Mouse (Mus musculus) hindbrain, embryonic 15.5 days (tissue): ENCODE measurements at regions not wholly inside any gene's neighbourhood (a gene's known extent, or its start where the extent isn't known, plus 50 kb on each side); places are given as distances from the start of the nearest gene placed in this dataset.

ENCODE experiments used
- ATAC-seq: fragments of 200-750 bp; cut with Nextera tagmentation; 2 replicates; pipeline ENCODE4 v1.8.0; 2017; ENCODE audit warnings: low read depth, moderate number of reproducible peaks, moderate TSS enrichment; ENCODE audit not compliant: low FRiP score
- H3K27ac ChIP-seq: fragments of 300-500 bp; sonication (generic); replicated peaks from 2 replicates; pipeline ENCODE4 v1.5.1; 2015; ENCODE audit warnings: mild to moderate bottlenecking, inconsistent platforms
- H3K27me3 ChIP-seq: fragments of 300-500 bp; sonication (generic); 2 replicates; pipeline ENCODE4 v1.6.1; 2015; ENCODE audit warnings: control low read depth, inconsistent platforms
- H3K36me3 ChIP-seq: fragments of 300-500 bp; sonication (generic); 2 replicates; pipeline ENCODE4 v1.6.1; 2015; ENCODE audit warnings: control low read depth, inconsistent platforms
- H3K4me1 ChIP-seq: fragments of 300-500 bp; sonication (generic); replicated peaks from 2 replicates; pipeline ENCODE4 v1.6.1; 2015; ENCODE audit warnings: control low read depth, inconsistent platforms
- H3K4me2 ChIP-seq: fragments of 300-500 bp; sonication (generic); 2 replicates; pipeline ENCODE4 v1.6.1; 2015; ENCODE audit warnings: moderate library complexity, mild to moderate bottlenecking, inconsistent platforms
- H3K4me3 ChIP-seq: fragments of 300-500 bp; sonication (generic); 2 replicates; pipeline ENCODE4 v1.5.1; 2015; ENCODE audit warnings: mild to moderate bottlenecking, inconsistent platforms
- H3K9ac ChIP-seq: fragments of 300-500 bp; sonication (generic); 2 replicates; pipeline ENCODE4 v1.6.1; 2015; ENCODE audit warnings: inconsistent platforms
- H3K9me3 ChIP-seq: fragments of 300-500 bp; sonication (generic); 2 replicates; pipeline ENCODE4 v1.6.1; 2016; ENCODE audit warnings: control low read depth, inconsistent platforms
- WGBS: fragments of 180-500 bp; shearing (Covaris S2); methylation state at CpG from one replicate; pipeline ENCODE4 v1.1.7; 2015; 5-methylcytosine and 5-hydroxymethylcytosine counted together

DNA sequence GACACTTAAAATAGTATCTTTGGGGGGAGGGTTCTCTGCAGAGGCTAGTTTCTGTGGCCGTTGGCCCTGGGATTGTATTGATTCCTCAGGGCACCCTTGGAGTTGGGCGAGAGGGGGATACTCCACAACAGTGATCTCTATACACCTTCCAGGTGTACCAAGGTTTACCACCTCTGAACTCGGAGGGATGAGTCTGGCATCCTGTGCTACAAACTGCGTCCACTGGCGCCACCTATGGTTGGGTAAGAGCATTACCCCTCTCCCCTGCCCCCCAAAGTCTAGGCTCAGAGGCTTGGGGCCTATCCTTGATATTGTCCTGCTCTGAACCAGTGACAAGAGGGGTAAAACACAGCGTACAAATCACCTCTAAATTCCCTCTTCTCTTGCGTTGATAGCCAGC is 62.2 kb downstream of the Gm17728 start:
- no peaks in the 10 kb centered on the region for H3K27me3 ChIP-seq
- H3K4me2 ChIP-seq: no peak overlapping the region
- ATAC-seq: no peak
- H3K4me3 ChIP-seq: no peak overlapping the region
- H3K4me1 ChIP-seq: no peaks in the 10 kb centered on the region
- H3K27ac ChIP-seq: no peak overlapping the region
- 64% methylated on average over 7 of the region's 7 CpGs for WGBS
- H3K9ac ChIP-seq: no peak overlapping the region
- H3K9me3 ChIP-seq: no peaks in the 10 kb centered on the region
- no peaks in the 10 kb centered on the region for H3K36me3 ChIP-seq

DNA sequence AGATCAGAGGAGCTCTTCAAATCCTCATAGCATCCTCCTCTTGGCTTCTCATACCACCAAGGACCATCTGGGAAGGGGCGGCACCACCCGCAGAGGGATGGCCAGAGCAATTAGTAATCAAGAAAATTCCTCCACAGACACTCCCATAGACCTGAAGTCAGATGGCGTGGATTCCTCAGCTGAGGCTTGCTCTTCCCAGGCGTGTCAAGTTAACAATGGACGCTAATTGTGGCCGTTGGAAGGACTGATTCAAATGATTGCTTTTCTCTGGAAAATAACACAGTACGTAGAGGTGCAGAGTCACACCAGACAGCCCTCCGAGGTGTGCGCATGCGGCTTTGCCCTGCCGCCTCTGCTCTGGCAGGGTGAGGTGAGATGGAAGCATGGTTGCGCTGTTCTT is 62.7 kb downstream of the Gm17728 start:
- H3K36me3 ChIP-seq: no peaks in the 10 kb centered on the region
- no peak overlapping the region for H3K27ac ChIP-seq
- no peaks in the 10 kb centered on the region for H3K27me3 ChIP-seq
- H3K9me3 ChIP-seq: no peaks in the 10 kb centered on the region
- ATAC-seq: no peak
- H3K4me2 ChIP-seq: no peak overlapping the region
- H3K4me3 ChIP-seq: no peak overlapping the region
- H3K4me1 ChIP-seq: no peaks in the 10 kb centered on the region
- WGBS: 71% methylated on average over 12 of the region's 12 CpGs
- H3K9ac ChIP-seq: no peak overlapping the region

DNA sequence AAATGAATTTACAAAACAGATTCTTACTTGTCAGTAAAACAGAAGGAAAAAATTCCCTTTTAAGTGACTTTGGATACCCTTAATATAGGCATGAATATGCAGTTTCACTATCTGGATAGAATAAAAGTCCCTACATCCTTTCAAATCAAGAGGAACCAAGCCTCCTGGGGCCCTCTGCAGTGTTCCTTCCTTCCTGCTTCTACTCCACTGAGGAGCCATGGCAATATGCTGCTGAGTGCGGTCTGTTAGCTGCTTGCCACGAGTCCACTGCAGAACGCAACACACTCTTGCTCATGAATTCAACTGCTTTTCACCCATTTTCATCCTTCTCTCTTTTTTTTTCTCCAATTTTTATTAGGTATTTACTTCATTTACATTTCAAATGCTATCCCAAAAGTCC is 107.5 kb downstream of the Gm17728 start:
- no peaks in the 10 kb centered on the region for H3K9me3 ChIP-seq
- H3K36me3 ChIP-seq: no peaks in the 10 kb centered on the region
- H3K4me1 ChIP-seq: no peaks in the 10 kb centered on the region
- 69% methylated on average over 3 of the region's 3 CpGs for WGBS
- H3K27me3 ChIP-seq: no peaks in the 10 kb centered on the region
- H3K27ac ChIP-seq: no peak overlapping the region
- H3K9ac ChIP-seq: no peak overlapping the region
- H3K4me3 ChIP-seq: no peak overlapping the region
- ATAC-seq: no peak
- no peak overlapping the region for H3K4me2 ChIP-seq

DNA sequence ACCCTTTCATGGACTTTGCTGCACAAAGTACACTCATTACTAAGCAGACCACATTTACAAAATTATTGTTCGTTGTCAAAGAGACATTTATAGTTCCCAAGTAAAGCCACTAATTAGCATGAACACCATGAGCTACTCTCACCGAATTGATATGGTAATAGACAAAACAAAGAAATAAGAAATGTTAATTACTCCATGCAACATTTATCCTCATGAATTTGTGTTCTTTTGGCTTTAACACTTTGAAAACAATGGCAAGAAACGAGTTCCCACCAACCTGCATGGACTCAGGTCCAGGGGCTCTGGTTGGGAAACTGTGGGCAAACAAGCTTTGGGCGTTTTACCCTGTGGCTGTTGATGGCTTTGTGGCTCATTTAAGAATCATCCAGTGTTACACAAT is 114.2 kb downstream of the Gm17728 start:
- 23% methylated on average over 4 of the region's 4 CpGs for WGBS
- Histone ChIP-seq H3K27me3 (no peaks in the 10 kb centered on the region), H3K4me2 (no peak overlapping the region), H3K9ac (no peak overlapping the region), H3K4me3 (no peak overlapping the region), H3K36me3 (no peaks in the 10 kb centered on the region), H3K4me1 (peaks cover 5% of the 10 kb centered on the region; the same call in 1 of the 2 replicates), H3K27ac (0 out of 2 replicates have a peak overlapping the region, but pooled peaks have one; percentile 17), H3K9me3 (no peaks in the 10 kb centered on the region)
- no peak for ATAC-seq

DNA sequence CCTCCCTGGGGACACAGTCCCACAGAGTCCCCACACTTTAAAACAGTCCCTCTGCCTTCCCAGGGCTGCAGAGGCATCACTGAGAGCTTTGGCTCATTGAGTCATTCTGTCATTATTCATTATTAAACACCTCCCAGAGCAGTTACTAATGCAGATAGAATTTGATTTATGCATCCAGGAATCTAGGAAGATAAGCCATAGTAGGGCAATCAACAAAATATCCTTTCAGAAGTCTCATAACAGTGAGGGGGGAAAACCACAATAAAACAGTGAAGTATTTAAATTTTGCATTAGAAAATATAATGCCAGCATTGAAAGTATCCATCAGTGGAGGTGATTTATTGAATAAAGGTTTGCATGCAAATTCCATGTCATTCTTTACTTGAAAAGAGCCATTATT is 116.5 kb downstream of the Gm17728 start:
- H3K9me3 ChIP-seq: no peaks in the 10 kb centered on the region
- no peaks in the 10 kb centered on the region for H3K36me3 ChIP-seq
- no peaks in the 10 kb centered on the region for H3K27me3 ChIP-seq
- peaks cover 10% of the 10 kb centered on the region; the same call in 1 of the 2 replicates for H3K4me1 ChIP-seq
- ATAC-seq: no peak
- no peak overlapping the region for H3K4me2 ChIP-seq
- H3K9ac ChIP-seq: no peak overlapping the region
- H3K4me3 ChIP-seq: no peak overlapping the region
- no peak overlapping the region for H3K27ac ChIP-seq

DNA sequence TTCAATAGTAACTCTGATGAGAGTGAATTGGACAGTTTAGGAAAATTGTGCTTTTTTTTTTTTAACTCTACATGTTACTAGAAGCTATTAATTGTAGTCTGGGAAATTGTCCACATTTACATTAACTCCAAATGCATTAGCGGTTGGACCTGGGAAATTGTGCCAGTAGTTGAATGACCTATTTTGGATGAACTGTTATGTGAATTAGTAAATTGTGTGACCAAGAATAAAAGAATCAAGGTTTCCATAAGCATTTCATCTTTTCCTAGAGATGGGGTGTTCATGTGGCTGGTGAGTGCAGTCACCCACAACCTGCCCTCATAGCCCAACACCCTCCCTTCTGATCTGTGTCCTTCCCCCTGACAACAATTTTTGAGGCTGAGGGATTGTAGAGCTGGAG is 118.3 kb downstream of the Gm17728 start:
- no peak overlapping the region for H3K9ac ChIP-seq
- no peak for ATAC-seq
- no peaks in the 10 kb centered on the region for H3K9me3 ChIP-seq
- H3K36me3 ChIP-seq: no peaks in the 10 kb centered on the region
- peaks cover 12% of the 10 kb centered on the region; the same call in 1 of the 2 replicates for H3K4me1 ChIP-seq
- H3K4me3 ChIP-seq: no peak overlapping the region
- H3K4me2 ChIP-seq: no peak overlapping the region
- 100% methylated on average over 1 of the region's 1 CpGs for WGBS
- H3K27me3 ChIP-seq: 0 out of 2 replicates have a peak, but pooled peaks cover under 1% of the 10 kb centered on the region
- no peak overlapping the region for H3K27ac ChIP-seq

DNA sequence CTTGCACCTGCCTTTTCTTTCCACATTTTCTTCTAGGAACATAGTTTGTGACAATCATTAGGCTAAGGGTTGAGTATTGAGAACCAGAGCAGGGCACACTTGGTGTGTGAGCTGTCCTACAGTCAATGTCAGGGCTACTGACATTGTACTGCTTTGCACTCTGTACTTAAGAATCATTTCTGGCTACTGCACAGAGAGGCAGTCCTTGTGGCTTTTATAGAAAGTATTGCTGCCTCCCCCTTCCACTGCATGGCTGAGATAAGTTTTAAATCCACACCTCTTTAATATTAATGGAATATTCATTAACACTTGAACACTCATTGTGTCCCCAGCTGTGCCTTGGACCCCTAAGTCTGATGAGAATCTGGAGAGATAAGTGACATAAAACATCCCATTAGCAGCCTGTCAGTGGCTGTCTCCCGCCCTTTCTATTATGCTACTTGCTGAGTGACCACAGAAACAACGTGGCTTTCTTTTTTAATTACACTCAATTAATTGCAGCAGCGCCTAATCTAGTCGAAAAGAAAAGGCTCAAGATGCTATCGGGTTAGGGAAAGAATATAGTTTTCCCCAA is 121.5 kb downstream of the Gm17728 start:
- no peaks in the 10 kb centered on the region for H3K36me3 ChIP-seq
- no peak for ATAC-seq
- H3K9ac ChIP-seq: no peak overlapping the region
- 25% methylated on average over 5 of the region's 5 CpGs for WGBS
- H3K9me3 ChIP-seq: no peaks in the 10 kb centered on the region
- 0 out of 2 replicates have a peak, but pooled peaks cover 2% of the 10 kb centered on the region for H3K27me3 ChIP-seq
- H3K4me1 ChIP-seq: peaks cover 8% of the 10 kb centered on the region; the same call in 1 of the 2 replicates
- no peak overlapping the region for H3K4me2 ChIP-seq
- no peak overlapping the region; the same call in 1 of the 2 replicates for H3K27ac ChIP-seq
- H3K4me3 ChIP-seq: no peak overlapping the region

DNA sequence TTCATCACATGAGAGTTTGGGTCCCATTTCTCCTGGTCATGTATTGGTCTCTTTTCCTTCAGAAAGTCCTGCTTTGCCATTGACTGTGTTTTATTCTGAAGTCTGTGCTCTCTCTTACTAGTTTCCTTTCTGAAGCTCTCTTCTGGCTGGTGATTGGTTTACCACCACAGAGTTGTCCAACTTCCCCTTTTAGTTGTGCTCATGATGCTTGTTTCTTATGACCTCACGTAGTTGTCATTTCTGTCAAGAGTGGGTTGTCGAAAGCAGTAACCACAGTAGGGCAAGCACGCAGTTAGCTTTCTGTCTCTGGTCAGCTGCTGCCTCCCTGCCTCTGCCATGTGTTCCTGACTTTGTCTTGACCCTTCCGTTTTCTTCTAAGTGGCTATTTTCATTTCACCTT is 112.0 kb downstream of the Pabpc6 start:
- no peak for ATAC-seq
- Histone ChIP-seq H3K4me3 (no peak overlapping the region), H3K9ac (no peak overlapping the region), H3K9me3 (no peaks in the 10 kb centered on the region), H3K4me2 (no peak overlapping the region), H3K4me1 (no peaks in the 10 kb centered on the region), H3K36me3 (no peaks in the 10 kb centered on the region), H3K27me3 (no peaks in the 10 kb centered on the region), H3K27ac (no peak overlapping the region)
- whole genome bisulfite sequencing: 87% methylated on average over 4 of the region's 4 CpGs

DNA sequence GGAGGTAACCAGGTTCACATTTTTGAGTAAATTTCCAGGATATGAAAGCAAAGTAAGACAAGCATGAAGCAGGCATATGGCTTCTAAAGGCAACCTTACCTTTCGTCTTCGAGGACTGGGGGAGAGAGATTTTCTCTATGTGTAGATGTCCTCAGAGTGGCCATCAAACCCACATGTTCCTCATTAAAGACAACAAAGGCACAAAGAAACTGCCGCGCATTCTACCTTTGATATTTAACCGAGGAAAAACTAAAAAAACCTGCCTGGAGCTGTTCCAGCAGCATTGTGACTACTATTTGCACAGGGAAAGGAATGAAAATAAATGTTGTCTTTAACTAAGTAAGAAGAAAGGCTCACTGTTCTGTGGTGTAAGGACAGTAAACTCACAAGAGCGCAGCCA is 102.7 kb downstream of the Pabpc6 start:
- no peak for ATAC-seq

DNA sequence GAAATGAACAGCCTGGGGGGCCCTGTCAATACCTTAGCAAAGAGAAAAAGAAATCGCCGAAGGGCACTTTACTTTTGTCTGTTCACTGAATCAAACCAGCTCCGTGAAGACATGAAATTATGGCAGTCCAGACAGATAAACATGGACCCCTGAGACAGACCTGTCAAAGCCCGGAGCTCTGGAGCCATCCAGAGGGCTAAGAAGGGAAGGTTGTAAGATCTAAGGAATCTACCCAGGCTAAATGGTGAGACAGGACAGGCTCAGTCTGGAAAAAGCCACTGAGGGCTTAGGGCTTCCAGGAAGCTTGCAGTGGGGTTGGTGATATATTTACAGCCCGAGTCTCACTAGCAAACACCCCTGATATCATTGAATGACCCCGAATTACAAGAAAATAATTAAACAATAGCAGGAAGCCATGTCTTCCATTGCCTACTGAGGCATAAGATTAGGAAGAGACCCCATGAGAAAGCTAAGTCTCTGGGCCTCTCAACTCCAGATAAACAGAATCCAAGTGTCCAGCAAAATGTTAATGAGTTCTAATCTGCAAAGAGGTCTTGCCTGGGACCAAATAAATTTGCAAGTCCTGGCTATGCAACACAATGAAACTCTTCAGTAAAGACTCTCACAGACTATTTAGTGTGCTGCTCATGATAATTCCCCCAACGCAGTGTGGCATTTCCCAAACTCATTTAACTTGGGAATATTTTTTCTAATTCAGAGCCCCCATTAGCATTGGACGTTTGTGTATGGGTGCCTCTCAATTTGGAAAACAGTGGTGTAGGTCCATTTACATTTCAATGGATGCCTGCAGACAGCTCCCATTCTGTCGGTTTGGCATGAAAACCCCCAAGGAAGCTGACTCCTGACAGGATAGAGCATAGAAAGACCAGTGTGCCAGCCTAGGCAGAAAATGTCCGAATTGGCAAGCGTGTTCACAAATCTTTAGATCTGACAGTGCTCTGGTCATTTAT is 89.8 kb downstream of the Pabpc6 start:
- no peaks in the 10 kb centered on the region for H3K9me3 ChIP-seq
- H3K4me2 ChIP-seq: no peak overlapping the region
- ATAC-seq: peak; percentile 93
- H3K36me3 ChIP-seq: no peaks in the 10 kb centered on the region
- H3K9ac ChIP-seq: no peak overlapping the region
- no peaks in the 10 kb centered on the region for H3K27me3 ChIP-seq
- no peak overlapping the region for H3K4me3 ChIP-seq
- peak overlapping the region; percentile 74 for H3K27ac ChIP-seq
- WGBS: 14% methylated on average over 11 of the region's 11 CpGs
- 0 out of 2 replicates have a peak, but pooled peaks cover 5% of the 10 kb centered on the region for H3K4me1 ChIP-seq

More for the DNA sequence above, 102.7 kb downstream of the Pabpc6 start:
- no peak overlapping the region for H3K27ac ChIP-seq
- no peaks in the 10 kb centered on the region for H3K36me3 ChIP-seq
- no peaks in the 10 kb centered on the region for H3K27me3 ChIP-seq
- WGBS: 66% methylated on average over 6 of the region's 6 CpGs
- no peaks in the 10 kb centered on the region for H3K9me3 ChIP-seq
- H3K4me2 ChIP-seq: no peak overlapping the region
- no peak overlapping the region for H3K9ac ChIP-seq
- H3K4me3 ChIP-seq: no peak overlapping the region
- no peaks in the 10 kb centered on the region for H3K4me1 ChIP-seq

DNA sequence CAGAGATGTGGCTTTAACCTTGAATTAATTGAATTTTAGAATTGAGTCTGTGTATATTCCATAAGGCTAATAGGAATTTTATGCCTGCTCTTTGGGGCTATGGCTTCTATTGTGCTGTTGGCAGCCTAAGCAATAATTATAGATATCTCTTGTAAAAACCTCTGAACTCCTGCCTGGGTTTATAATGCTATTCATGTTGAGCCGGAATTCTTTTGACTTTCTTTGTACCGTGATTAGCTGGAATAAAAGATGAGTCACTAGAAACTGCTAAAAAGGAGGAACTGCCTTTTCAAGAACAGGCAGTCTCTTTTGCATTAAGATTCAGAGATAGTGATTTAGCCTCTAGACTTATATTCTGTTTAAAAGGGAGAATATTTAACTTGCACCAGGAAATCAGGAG is 71.4 kb downstream of the Pabpc6 start:
- H3K9me3 ChIP-seq: no peaks in the 10 kb centered on the region
- H3K4me2 ChIP-seq: no peak overlapping the region
- H3K27me3 ChIP-seq: no peaks in the 10 kb centered on the region
- H3K27ac ChIP-seq: no peak overlapping the region
- ATAC-seq: no peak
- WGBS: 36% methylated on average over 2 of the region's 2 CpGs
- H3K9ac ChIP-seq: no peak overlapping the region
- H3K36me3 ChIP-seq: no peaks in the 10 kb centered on the region
- no peaks in the 10 kb centered on the region for H3K4me1 ChIP-seq
- H3K4me3 ChIP-seq: no peak overlapping the region

DNA sequence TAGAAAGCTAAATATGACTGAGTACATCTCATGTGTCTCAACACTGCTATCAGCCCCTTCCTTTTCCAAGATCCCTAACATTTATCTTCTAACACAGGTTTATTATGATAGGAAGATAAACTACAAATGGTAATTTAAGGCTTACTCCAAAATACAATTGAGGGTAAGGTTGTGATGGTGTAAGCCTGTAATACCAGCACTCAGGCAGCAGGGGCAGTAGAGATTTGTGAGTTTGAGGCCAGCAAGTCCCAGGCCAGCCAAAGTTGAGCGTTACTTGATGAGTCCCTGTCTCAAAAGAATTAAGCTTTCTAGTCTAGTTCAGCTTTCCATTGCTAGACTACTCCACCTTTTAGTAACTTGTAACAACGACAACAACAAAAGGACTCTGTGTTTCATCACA is 69.1 kb downstream of the Pabpc6 start:
- H3K4me1 ChIP-seq: no peaks in the 10 kb centered on the region
- no peak overlapping the region for H3K9ac ChIP-seq
- H3K27ac ChIP-seq: no peak overlapping the region
- 80% methylated on average over 2 of the region's 2 CpGs for WGBS
- no peak overlapping the region for H3K4me3 ChIP-seq
- no peaks in the 10 kb centered on the region for H3K27me3 ChIP-seq
- H3K4me2 ChIP-seq: no peak overlapping the region
- no peaks in the 10 kb centered on the region for H3K9me3 ChIP-seq
- no peak for ATAC-seq
- H3K36me3 ChIP-seq: no peaks in the 10 kb centered on the region
